Mouse (Mus musculus) lung, postnatal 0 days (tissue): ENCODE results near the gene Dnase2b. TPM values are rescaled to one million over a fixed set of nuclear protein-coding genes. Genes with fewer than 3 reads are reported as not detected.

Experiments used
- ATAC-seq: fragments of 200-750 bp; cut with Nextera tagmentation; 2 replicates; pipeline ENCODE4 v1.8.0; 2017; ENCODE audit warnings: moderate library complexity
- DNase-seq: peaks from one replicate; pipeline ENCODE4 v3.0.0-alpha.2; 2016; ENCODE audit warnings: low spot score
- H3K27ac ChIP-seq: fragments of 300-500 bp; sonication (generic); 2 replicates; pipeline ENCODE4 v1.5.1; 2014; ENCODE audit warnings: antibody characterized with exemption, mild to moderate bottlenecking, low read length, mixed read lengths
- H3K27me3 ChIP-seq: fragments of 300-500 bp; sonication (generic); replicated peaks from 2 replicates; pipeline ENCODE4 v1.6.1; 2014; ENCODE audit warnings: low read length, mixed read lengths; ENCODE audit not compliant: insufficient read depth
- H3K36me3 ChIP-seq: fragments of 300-500 bp; sonication (generic); 2 replicates; pipeline ENCODE4 v1.6.1; 2014; ENCODE audit warnings: low read length, mixed read lengths; ENCODE audit not compliant: insufficient read depth
- H3K4me1 ChIP-seq: fragments of 300-500 bp; sonication (generic); 2 replicates; pipeline ENCODE4 v1.6.1; 2014; ENCODE audit warnings: antibody characterized with exemption, low read depth, low read length, mixed read lengths; ENCODE audit not compliant: insufficient read depth
- H3K4me2 ChIP-seq: fragments of 300-500 bp; sonication (generic); replicated peaks from 2 replicates; pipeline ENCODE4 v1.6.1; 2014; ENCODE audit warnings: low read depth, mild to moderate bottlenecking, low read length, moderate library complexity, mixed read lengths
- H3K4me3 ChIP-seq: fragments of 300-500 bp; sonication (generic); 2 replicates; pipeline ENCODE4 v1.5.1; 2014; ENCODE audit warnings: low read depth, low read length
- H3K9ac ChIP-seq: fragments of 300-500 bp; sonication (generic); replicated peaks from 2 replicates; pipeline ENCODE4 v1.6.1; 2014; ENCODE audit warnings: low read depth, mild to moderate bottlenecking
- H3K9me3 ChIP-seq: fragments of 300-500 bp; sonication (generic); 2 replicates; pipeline ENCODE4 v1.6.1; 2016; ENCODE audit warnings: low read length, mixed read lengths
- CTCF ChIP-seq: IDR thresholded peaks from 2 replicates; pipeline ENCODE4 v1.5.1; 2016; ENCODE audit warnings: antibody characterized with exemption, mild to moderate bottlenecking
- EP300 ChIP-seq: IDR thresholded peaks from 2 replicates; pipeline ENCODE4 v1.6.1; 2016; ENCODE audit warnings: antibody characterized with exemption, mild to moderate bottlenecking, control low read depth
- WGBS: fragments of 180-500 bp; shearing (Covaris S2); extraction: QIAGEN DNeasy Blood & Tissue Kit; methylation state at CpG from one replicate; pipeline ENCODE4 v1.1.7; 2014; 5-methylcytosine and 5-hydroxymethylcytosine counted together
- polyA plus RNA-seq: library from polyadenylated mRNA; unstranded; fragments of >200 nt; fragmentation: Nextera tagmentation; extraction: Ambion mirVana; gene quantifications from 2 replicates; pipeline ENCODE4 v1.2.1, GENCODE M21; 2015

The Dnase2b gene
- polyA plus RNA-seq, 1 experiment from 2014 or later: 0.07 TPM

- no peaks in the 10 kb centered on the region for H3K36me3 ChIP-seq
- no peak overlapping the region for H3K27ac ChIP-seq
- H3K27me3 ChIP-seq: no peaks in the 10 kb centered on the region
- ATAC-seq (no peak), DNase-seq (no peak)
- TF ChIP-seq CTCF: no peak
- no peak for TF ChIP-seq EP300
- no peaks in the 10 kb centered on the region for H3K4me1 ChIP-seq
- H3K4me3 ChIP-seq: no peak overlapping the region
- H3K9ac ChIP-seq: no peak overlapping the region
- H3K4me2 ChIP-seq: 0 out of 2 replicates have a peak overlapping the region, but pooled peaks have one; percentile 3
- no peaks in the 10 kb centered on the region for H3K9me3 ChIP-seq
- WGBS: 50% methylated on average over 5 of the region's 5 CpGs
Measured at GRCm38 (mm10) chr3:146583908-146584307, 31.5 kb downstream of the Dnase2b start.

- no peak for ATAC-seq
- Histone ChIP-seq H3K9me3 (no peaks in the 10 kb centered on the region), H3K27ac (no peak overlapping the region), H3K4me2 (0 out of 2 replicates have a peak overlapping the region, but pooled peaks have one; percentile 3), H3K27me3 (no peaks in the 10 kb centered on the region), H3K9ac (no peak overlapping the region), H3K4me1 (no peaks in the 10 kb centered on the region), H3K4me3 (no peak overlapping the region), H3K36me3 (no peaks in the 10 kb centered on the region)
- 56% methylated on average over 4 of the region's 4 CpGs for WGBS
- TF ChIP-seq EP300 (no peak), CTCF (no peak)
- DNase-seq: no peak
Measured at GRCm38 (mm10) chr3:146583478-146583877, 31.9 kb downstream of the Dnase2b start.

- ATAC-seq (no peak), DNase-seq (no peak)
- Histone ChIP-seq H3K27ac (no peak overlapping the region), H3K4me3 (no peak overlapping the region), H3K9ac (no peak overlapping the region), H3K36me3 (no peaks in the 10 kb centered on the region), H3K4me2 (no peak overlapping the region), H3K4me1 (no peaks in the 10 kb centered on the region), H3K9me3 (no peaks in the 10 kb centered on the region), H3K27me3 (no peaks in the 10 kb centered on the region)
- TF ChIP-seq EP300 (no peak), CTCF (no peak)
- 86% methylated on average over 3 of the region's 3 CpGs for WGBS
Measured at GRCm38 (mm10) chr3:146580039-146580729, 35.2 kb downstream of the Dnase2b start.

- Histone ChIP-seq H3K4me3 (no peak overlapping the region), H3K9me3 (no peaks in the 10 kb centered on the region), H3K4me2 (no peak overlapping the region), H3K4me1 (no peaks in the 10 kb centered on the region), H3K36me3 (no peaks in the 10 kb centered on the region), H3K27ac (no peak overlapping the region), H3K9ac (no peak overlapping the region), H3K27me3 (no peaks in the 10 kb centered on the region)
- ATAC-seq (no peak), DNase-seq (no peak)
- 58% methylated on average over 2 of the region's 2 CpGs for WGBS
- TF ChIP-seq EP300 (no peak), CTCF (no peak)
Measured at GRCm38 (mm10) chr3:146577591-146577990, 37.8 kb downstream of the Dnase2b start.

GRCm38 (mm10) chr3:146571341-146571740, 44.1 kb downstream of the Dnase2b start:
- Histone ChIP-seq H3K4me2 (no peak overlapping the region), H3K4me3 (no peak overlapping the region), H3K9me3 (no peaks in the 10 kb centered on the region), H3K4me1 (no peaks in the 10 kb centered on the region), H3K27ac (no peak overlapping the region), H3K36me3 (no peaks in the 10 kb centered on the region), H3K27me3 (no peaks in the 10 kb centered on the region), H3K9ac (no peak overlapping the region)
- DNase-seq (peak; percentile 13), ATAC-seq (no peak)
- WGBS: 50% methylated on average over 1 of the region's 1 CpGs
- TF ChIP-seq CTCF (no peak), EP300 (no peak)

GRCm38 (mm10) chr3:146570939-146571338, 44.5 kb downstream of the Dnase2b start:
- ATAC-seq (no peak), DNase-seq (no peak)
- Histone ChIP-seq H3K4me2 (no peak overlapping the region), H3K4me1 (no peaks in the 10 kb centered on the region), H3K36me3 (no peaks in the 10 kb centered on the region), H3K9ac (no peak overlapping the region), H3K9me3 (no peaks in the 10 kb centered on the region), H3K27me3 (no peaks in the 10 kb centered on the region), H3K27ac (no peak overlapping the region), H3K4me3 (no peak overlapping the region)
- 79% methylated on average over 6 of the region's 6 CpGs for WGBS
- TF ChIP-seq EP300 (no peak), CTCF (no peak)
